Mouse (Mus musculus): ENCODE measurements at regions not wholly inside any gene's neighbourhood (a gene's known extent, or its start where the extent isn't known, plus 50 kb on each side); places are given as distances from the start of the nearest gene placed in this dataset.

- DNase-seq = no peak
These were observed 54.9 kb upstream of the Basp1 start for GRCm38 (mm10) chr15:25468478-25468877.

GRCm38 (mm10) chr15:25469185-25469845, 55.8 kb upstream of the Basp1 start:
- DNase-seq = no peak

- no peak for DNase-seq
These were observed 57.8 kb upstream of the Basp1 start for GRCm38 (mm10) chr15:25471331-25471730.

- no peak for DNase-seq
These were observed 59.7 kb upstream of the Basp1 start for GRCm38 (mm10) chr15:25473201-25473710.

- DNase-seq = no peak
These were observed 60.5 kb upstream of the Basp1 start for GRCm38 (mm10) chr15:25474096-25474495.

- no peak for DNase-seq
These were observed 69.0 kb upstream of the Basp1 start for GRCm38 (mm10) chr15:25482586-25482985.

- no peak for DNase-seq
These were observed 71.8 kb upstream of the Basp1 start for GRCm38 (mm10) chr15:25485372-25485771.

- peak; percentile 36 to 51 for DNase-seq
These were observed 72.6 kb upstream of the Basp1 start for GRCm38 (mm10) chr15:25486158-25486557.

GRCm38 (mm10) chr15:25489804-25490203, 76.2 kb upstream of the Basp1 start:
- DNase-seq = no peak

- no peak for DNase-seq
These were observed 78.7 kb upstream of the Basp1 start for GRCm38 (mm10) chr15:25492161-25492746.

- no peak for DNase-seq
These were observed 81.2 kb upstream of the Basp1 start for GRCm38 (mm10) chr15:25494687-25495299.

GRCm38 (mm10) chr15:25495926-25496644, 82.5 kb upstream of the Basp1 start:
- no peak for DNase-seq

GRCm38 (mm10) chr15:25497743-25498142, 84.2 kb upstream of the Basp1 start:
- no peak for DNase-seq

- no peak for DNase-seq
These were observed 84.9 kb upstream of the Basp1 start for GRCm38 (mm10) chr15:25498422-25498821.

GRCm38 (mm10) chr15:25502513-25502912, 88.9 kb upstream of the Basp1 start:
- DNase-seq = no peak

- DNase-seq = peak; percentile 56 to 58
These were observed 89.5 kb upstream of the Basp1 start for GRCm38 (mm10) chr15:25503104-25503503.

GRCm38 (mm10) chr15:25509139-25509538, 95.6 kb upstream of the Basp1 start:
- no peak for DNase-seq

- no peak for DNase-seq
These were observed 96.0 kb upstream of the Basp1 start for GRCm38 (mm10) chr15:25509584-25509983.

GRCm38 (mm10) chr15:25510060-25510492, 96.5 kb upstream of the Basp1 start:
- peak in 1 of 2 experiments; percentile 14 for DNase-seq

GRCm38 (mm10) chr15:25518025-25518928, 104.0 kb upstream of the Myo10 start:
- no peak for DNase-seq

- DNase-seq = no peak
These were observed 98.1 kb upstream of the Myo10 start for GRCm38 (mm10) chr15:25524189-25524588.

GRCm38 (mm10) chr15:25525337-25525736, 97.0 kb upstream of the Myo10 start:
- no peak for DNase-seq
